Mouse (Mus musculus) cerebellum, adult 18-20 months (tissue): ENCODE results near the gene Ube2z.

Experiments
- DNase-seq, 2 experiments: peaks; one replicate each; pipeline ENCODE4 v3.0.0; 2021

Gene Ube2z

GRCm38 (mm10) chr11:96006367-96006851 is 58.8 kb downstream of the Ube2z start:
- peak in 1 of 2 experiments; percentile 4 for DNase-seq

DNA sequence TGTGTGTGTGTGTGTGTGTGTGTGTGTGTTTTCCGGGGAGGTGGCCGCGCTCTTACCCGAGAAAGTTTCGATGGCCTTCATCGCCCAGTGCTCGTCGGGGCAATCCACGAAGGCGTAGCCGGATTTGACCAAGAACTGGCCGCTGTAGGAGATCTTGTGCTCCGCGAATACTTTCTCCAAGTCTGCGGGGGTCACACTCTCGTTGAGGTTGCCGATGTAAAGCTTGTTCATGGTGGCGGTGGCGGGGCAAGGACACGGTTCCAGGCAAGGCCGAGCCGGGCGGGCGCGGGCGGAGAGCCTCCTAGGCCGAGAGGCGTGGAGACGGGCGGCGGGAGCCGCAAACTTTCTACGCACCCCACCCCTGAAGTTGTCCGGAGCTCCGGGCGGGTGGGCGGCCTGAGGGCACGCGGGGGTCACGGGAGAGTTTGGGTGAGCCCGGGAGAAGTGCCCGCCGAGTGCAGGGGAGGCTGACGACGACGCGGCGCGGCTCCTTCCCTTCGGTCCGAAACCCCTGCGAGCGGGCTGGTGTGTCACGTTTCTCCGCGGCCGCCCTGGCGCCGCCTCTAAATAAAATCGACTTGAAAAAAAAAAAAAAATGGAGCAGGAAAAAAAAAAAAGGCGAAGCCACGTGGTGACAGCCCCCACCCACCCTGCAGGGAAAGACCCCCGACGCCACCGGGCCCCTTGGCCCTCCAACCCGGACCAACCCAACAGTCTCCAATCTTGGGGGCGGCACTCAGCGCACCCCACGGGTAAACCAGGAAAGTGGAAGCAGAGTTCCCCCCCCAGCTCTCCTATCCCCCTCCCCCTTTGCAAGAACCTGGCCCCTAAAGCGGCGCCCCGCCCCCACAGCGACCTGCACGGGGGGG is 59.6 kb downstream of the Ube2z start, which contains the start of gene Igf2bp1:
Igf2bp1 (minus strand) TSS at position 538 of the 869 bp plus-strand sequence.
- DNase-seq, result no peak

DNA sequence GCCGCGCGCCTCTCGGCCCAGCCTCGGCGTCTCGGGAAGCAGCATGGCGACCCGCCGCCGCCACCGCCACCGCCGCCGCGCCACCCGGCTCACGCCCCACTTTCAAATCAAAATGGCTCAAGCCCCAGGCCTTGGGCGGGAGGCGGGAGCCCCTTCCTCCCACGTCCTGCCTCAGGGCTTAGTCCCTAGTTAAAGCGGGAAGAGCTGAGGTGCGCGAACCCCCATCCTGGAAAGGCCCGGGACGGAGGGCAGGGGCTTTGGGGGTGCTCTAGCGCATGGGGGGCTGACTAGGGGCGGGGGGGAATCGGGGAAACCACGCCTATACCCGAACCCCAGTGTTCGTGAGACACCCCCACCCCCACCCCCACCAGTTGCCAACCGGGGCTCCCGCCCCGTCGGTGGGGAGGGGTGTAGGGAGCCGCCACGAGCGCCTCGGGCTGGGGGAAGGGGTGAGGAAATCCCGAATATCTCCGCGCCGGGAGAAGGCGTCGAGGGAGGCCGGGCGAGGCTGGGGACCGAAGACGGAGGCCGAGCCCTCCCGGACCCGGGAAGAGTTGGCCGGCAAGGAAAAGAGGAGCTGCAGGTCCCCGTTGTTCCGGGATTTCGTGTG is 60.3 kb downstream of the Ube2z start:
- DNase-seq, result no peak

DNA sequence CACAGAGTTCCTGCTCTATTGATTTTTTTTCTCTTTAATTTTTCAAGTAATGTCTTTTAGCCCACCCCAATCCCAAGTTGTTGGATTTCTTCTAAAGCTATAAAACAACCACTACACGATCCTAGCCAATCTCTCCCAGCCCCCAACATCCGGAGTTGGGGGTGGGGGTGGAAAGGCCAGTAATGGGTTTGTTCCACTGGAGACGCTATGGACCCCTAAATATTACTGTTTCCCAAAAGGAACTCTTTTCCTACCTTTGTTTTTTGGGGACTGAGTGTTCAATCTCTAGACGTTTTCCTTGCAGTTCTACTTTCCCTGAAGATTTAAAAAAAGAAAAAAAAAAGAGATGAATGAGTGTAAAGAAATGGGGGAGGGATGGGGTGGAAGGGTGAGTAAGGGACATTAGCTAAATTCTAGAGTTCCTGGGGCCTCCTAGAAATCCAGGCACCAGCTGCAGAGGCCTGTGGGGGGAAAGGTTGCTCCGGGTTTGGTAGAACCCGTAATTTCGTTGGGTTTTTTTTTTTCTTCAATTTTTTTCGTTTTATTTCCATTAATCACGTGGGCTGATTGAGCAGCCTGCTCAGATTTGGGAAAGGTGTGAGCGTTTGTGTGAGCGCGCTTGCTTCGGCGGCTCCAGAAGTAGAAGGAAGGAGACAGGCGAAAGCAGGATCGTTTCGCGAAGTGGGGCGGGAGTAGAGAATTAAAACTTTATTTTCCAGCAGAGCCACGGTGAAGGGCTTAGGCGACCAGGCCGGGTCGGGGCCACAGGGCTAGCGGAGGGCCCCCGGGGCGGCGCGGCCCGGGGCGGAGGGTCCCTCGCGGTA is 61.0 kb downstream of the Ube2z start:
- peak in 1 of 2 experiments; percentile 6 for DNase-seq

- no peak for DNase-seq
Observed at GRCm38 (mm10) chr11:96003100-96003900, 61.9 kb downstream of the Ube2z start.
